Mouse (Mus musculus) heart, embryonic 12.5 days (tissue): ENCODE measurements at regions not wholly inside any gene's neighbourhood (a gene's known extent, or its start where the extent isn't known, plus 50 kb on each side); places are given as distances from the start of the nearest gene placed in this dataset.

Experiments used
- ATAC-seq: fragments of 200-750 bp; cut with Nextera tagmentation; 2 replicates; pipeline ENCODE4 v1.8.0; 2017; ENCODE audit warnings: moderate TSS enrichment, moderate library complexity; ENCODE audit not compliant: insufficient number of reproducible peaks, low FRiP score
- H3K27ac ChIP-seq: fragments of 300-500 bp; sonication (generic); 2 replicates; pipeline ENCODE4 v1.5.1; 2016; ENCODE audit warnings: mild to moderate bottlenecking, moderate library complexity; ENCODE audit not compliant: poor library complexity, severe bottlenecking
- H3K27me3 ChIP-seq: fragments of 300-500 bp; sonication (generic); replicated peaks from 2 replicates; pipeline ENCODE4 v1.6.1; 2016; ENCODE audit warnings: mild to moderate bottlenecking, moderate library complexity
- H3K36me3 ChIP-seq: fragments of 300-500 bp; sonication (generic); 2 replicates; pipeline ENCODE4 v1.6.1; 2016; ENCODE audit warnings: mild to moderate bottlenecking, moderate library complexity
- H3K4me1 ChIP-seq: fragments of 300-500 bp; sonication (generic); replicated peaks from 2 replicates; pipeline ENCODE4 v1.6.1; 2016; ENCODE audit warnings: mild to moderate bottlenecking
- H3K4me2 ChIP-seq: fragments of 300-500 bp; sonication (generic); 2 replicates; pipeline ENCODE4 v1.6.1; 2016; ENCODE audit warnings: mild to moderate bottlenecking, moderate library complexity
- H3K4me3 ChIP-seq: fragments of 300-500 bp; sonication (generic); 2 replicates; pipeline ENCODE4 v1.5.1; 2016; ENCODE audit warnings: mild to moderate bottlenecking
- H3K9ac ChIP-seq: fragments of 300-500 bp; sonication (generic); 2 replicates; pipeline ENCODE4 v1.6.1; 2016; ENCODE audit warnings: mild to moderate bottlenecking, moderate library complexity
- H3K9me3 ChIP-seq: fragments of 300-500 bp; sonication (generic); replicated peaks from 2 replicates; pipeline ENCODE4 v1.6.1; 2016; ENCODE audit warnings: mild to moderate bottlenecking, moderate library complexity
- WGBS: fragments of 180-500 bp; shearing (Covaris S2); methylation state at CpG from one replicate; pipeline ENCODE4 v1.1.7; 2016; 5-methylcytosine and 5-hydroxymethylcytosine counted together

DNA sequence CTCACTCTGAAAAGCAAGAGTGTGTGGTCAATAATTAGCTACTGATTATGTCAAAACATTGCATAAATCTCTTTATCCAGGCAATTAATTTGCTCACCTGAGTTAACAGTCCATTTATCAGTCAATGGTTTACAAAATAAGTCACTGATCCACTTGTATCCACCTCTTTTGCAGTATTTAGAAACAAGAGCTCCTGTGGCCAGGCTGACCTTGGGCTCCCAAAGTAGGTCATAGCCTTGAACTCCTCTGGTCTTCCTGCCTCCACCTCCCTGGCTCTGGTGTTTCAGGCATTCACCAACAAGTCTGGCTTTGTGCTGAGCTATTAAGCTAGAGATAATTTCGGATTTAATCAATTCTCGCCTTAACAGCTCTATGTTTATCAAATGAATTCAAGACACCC is 675.8 kb upstream of the Tmem132c start:
- H3K27ac ChIP-seq = no peak overlapping the region
- H3K36me3 ChIP-seq = no peaks in the 10 kb centered on the region
- 57% methylated on average over 2 of the region's 2 CpGs for WGBS
- H3K27me3 ChIP-seq = no peaks in the 10 kb centered on the region
- H3K9me3 ChIP-seq = no peaks in the 10 kb centered on the region
- no peak overlapping the region for H3K4me3 ChIP-seq
- ATAC-seq = no peak
- no peak overlapping the region for H3K9ac ChIP-seq
- H3K4me1 ChIP-seq = no peaks in the 10 kb centered on the region
- H3K4me2 ChIP-seq = no peak overlapping the region

DNA sequence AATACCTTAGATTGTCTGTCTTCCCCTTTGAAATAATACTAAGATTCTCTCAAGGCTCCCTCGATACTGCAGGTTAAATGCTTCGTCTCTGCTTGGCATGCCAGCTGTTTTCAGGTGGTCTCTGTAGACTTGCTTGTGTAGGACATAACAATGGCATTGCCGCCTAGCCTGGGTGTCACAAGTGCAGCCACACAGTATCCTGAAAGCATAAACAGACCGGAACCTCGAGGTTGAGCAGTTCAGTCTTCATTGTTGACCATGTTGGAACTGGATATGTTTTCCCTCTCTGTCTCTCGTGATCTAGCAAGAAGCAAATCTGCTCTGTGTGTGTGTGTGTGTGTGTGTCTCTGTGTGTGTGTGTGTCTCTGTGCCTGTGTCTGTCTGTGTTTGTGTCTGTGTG is 675.4 kb upstream of the Tmem132c start:
- 68% methylated on average over 6 of the region's 6 CpGs for WGBS

GRCm38 (mm10) chr5:126573766-126574165 is 667.8 kb upstream of the Tmem132c start:
- H3K4me1 ChIP-seq = no peaks in the 10 kb centered on the region
- peaks cover 21% of the 10 kb centered on the region for H3K9me3 ChIP-seq
- no peak overlapping the region for H3K27ac ChIP-seq
- 58% methylated on average over 2 of the region's 2 CpGs for WGBS
- H3K36me3 ChIP-seq = no peaks in the 10 kb centered on the region
- no peak overlapping the region for H3K9ac ChIP-seq
- no peak for ATAC-seq
- no peaks in the 10 kb centered on the region for H3K27me3 ChIP-seq
- no peak overlapping the region for H3K4me2 ChIP-seq
- no peak overlapping the region for H3K4me3 ChIP-seq

More for the DNA sequence above, 675.4 kb upstream of the Tmem132c start:
- Histone ChIP-seq H3K9me3 (no peaks in the 10 kb centered on the region; the same call in 1 of the 2 replicates), H3K27ac (no peak overlapping the region), H3K4me3 (no peak overlapping the region), H3K36me3 (no peaks in the 10 kb centered on the region), H3K27me3 (no peaks in the 10 kb centered on the region), H3K9ac (no peak overlapping the region), H3K4me2 (no peak overlapping the region), H3K4me1 (no peaks in the 10 kb centered on the region)
- no peak for ATAC-seq

- Histone ChIP-seq H3K9ac (no peak overlapping the region), H3K4me2 (no peak overlapping the region), H3K27ac (no peak overlapping the region), H3K9me3 (peaks cover 19% of the 10 kb centered on the region), H3K4me1 (no peaks in the 10 kb centered on the region), H3K36me3 (no peaks in the 10 kb centered on the region), H3K4me3 (no peak overlapping the region), H3K27me3 (no peaks in the 10 kb centered on the region)
- WGBS = 65% methylated on average over 12 of the region's 12 CpGs
- ATAC-seq = no peak
These were observed 643.8 kb upstream of the Tmem132c start for GRCm38 (mm10) chr5:126597786-126598330.

- H3K9ac ChIP-seq = no peak overlapping the region
- peaks cover 19% of the 10 kb centered on the region for H3K9me3 ChIP-seq
- no peaks in the 10 kb centered on the region for H3K27me3 ChIP-seq
- H3K36me3 ChIP-seq = no peaks in the 10 kb centered on the region
- ATAC-seq = no peak
- no peak overlapping the region for H3K4me3 ChIP-seq
- H3K4me2 ChIP-seq = no peak overlapping the region
- no peaks in the 10 kb centered on the region for H3K4me1 ChIP-seq
- H3K27ac ChIP-seq = no peak overlapping the region
- 76% methylated on average over 5 of the region's 5 CpGs for WGBS
These were observed 642.0 kb upstream of the Tmem132c start for GRCm38 (mm10) chr5:126599561-126599960.

- no peak overlapping the region for H3K4me2 ChIP-seq
- no peak for ATAC-seq
- no peak overlapping the region for H3K4me3 ChIP-seq
- H3K9me3 ChIP-seq = peaks cover 3% of the 10 kb centered on the region; the same call in 1 of the 2 replicates
- WGBS = 71% methylated on average over 5 of the region's 5 CpGs
- H3K9ac ChIP-seq = no peak overlapping the region
- no peaks in the 10 kb centered on the region for H3K27me3 ChIP-seq
- H3K27ac ChIP-seq = no peak overlapping the region
- no peaks in the 10 kb centered on the region for H3K36me3 ChIP-seq
- no peaks in the 10 kb centered on the region for H3K4me1 ChIP-seq
These were observed 634.9 kb upstream of the Tmem132c start for GRCm38 (mm10) chr5:126606756-126607155.

GRCm38 (mm10) chr5:126612571-126612970 is 629.0 kb upstream of the Tmem132c start:
- H3K27me3 ChIP-seq = no peaks in the 10 kb centered on the region
- no peak overlapping the region for H3K9ac ChIP-seq
- H3K36me3 ChIP-seq = no peaks in the 10 kb centered on the region
- WGBS = 74% methylated on average over 4 of the region's 4 CpGs
- H3K4me2 ChIP-seq = no peak overlapping the region
- H3K27ac ChIP-seq = no peak overlapping the region
- no peaks in the 10 kb centered on the region for H3K4me1 ChIP-seq
- ATAC-seq = no peak
- peaks cover 2% of the 10 kb centered on the region; the same call in 1 of the 2 replicates for H3K9me3 ChIP-seq
- H3K4me3 ChIP-seq = no peak overlapping the region

DNA sequence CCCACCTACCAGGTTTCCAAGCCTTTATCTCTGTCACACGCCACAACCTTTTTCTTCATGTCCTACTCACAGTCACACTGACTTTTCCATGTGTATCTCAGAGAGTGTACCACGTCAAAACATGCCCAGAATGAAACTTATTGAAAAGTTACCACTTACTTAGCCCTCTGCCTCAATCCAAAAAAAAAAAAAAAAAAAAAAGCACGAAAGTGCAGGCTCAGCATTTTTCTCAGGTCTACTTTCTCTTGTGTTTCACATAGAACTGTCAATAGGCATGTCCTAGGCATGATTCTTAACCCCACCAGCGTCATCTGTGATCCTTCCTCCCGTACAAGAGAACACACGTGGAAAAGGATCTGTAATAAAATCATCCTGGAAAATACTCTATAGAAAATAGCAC is 619.1 kb upstream of the Tmem132c start:
- Histone ChIP-seq H3K4me3 (no peak overlapping the region), H3K27ac (no peak overlapping the region), H3K4me2 (no peak overlapping the region), H3K36me3 (no peaks in the 10 kb centered on the region), H3K27me3 (no peaks in the 10 kb centered on the region), H3K4me1 (no peaks in the 10 kb centered on the region), H3K9ac (no peak overlapping the region), H3K9me3 (peaks cover 6% of the 10 kb centered on the region; the same call in 1 of the 2 replicates)
- no peak for ATAC-seq
- WGBS = 65% methylated on average over 6 of the region's 6 CpGs

DNA sequence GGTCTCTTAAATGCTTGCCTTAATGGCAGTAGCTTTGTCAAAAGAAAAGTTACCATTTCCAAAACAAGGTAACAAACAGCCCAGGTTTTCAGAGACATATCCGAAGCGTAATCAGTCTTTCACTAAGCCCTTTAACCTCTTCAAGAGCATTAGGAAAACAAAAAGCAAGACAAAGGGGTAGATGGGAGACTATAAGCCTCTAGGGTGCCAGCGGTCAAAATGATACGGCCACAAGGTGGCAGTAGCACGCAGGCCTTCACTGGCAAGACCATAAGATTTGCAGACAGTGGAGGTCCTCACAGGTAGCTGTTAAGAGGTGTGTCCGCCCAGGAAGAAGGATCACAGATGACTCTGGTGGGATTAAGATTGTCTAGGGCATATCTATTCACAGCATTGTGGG is 618.4 kb upstream of the Tmem132c start:
- no peaks in the 10 kb centered on the region for H3K27me3 ChIP-seq
- ATAC-seq = no peak
- H3K36me3 ChIP-seq = no peaks in the 10 kb centered on the region
- H3K9ac ChIP-seq = no peak overlapping the region
- H3K4me2 ChIP-seq = no peak overlapping the region
- no peaks in the 10 kb centered on the region for H3K4me1 ChIP-seq
- 10% methylated on average over 6 of the region's 6 CpGs for WGBS
- peaks cover 6% of the 10 kb centered on the region; the same call in 1 of the 2 replicates for H3K9me3 ChIP-seq
- H3K4me3 ChIP-seq = no peak overlapping the region
- no peak overlapping the region for H3K27ac ChIP-seq

GRCm38 (mm10) chr5:126629826-126630225 is 611.8 kb upstream of the Tmem132c start:
- Histone ChIP-seq H3K4me3 (no peak overlapping the region), H3K9me3 (no peaks in the 10 kb centered on the region), H3K4me1 (no peaks in the 10 kb centered on the region), H3K36me3 (no peaks in the 10 kb centered on the region), H3K9ac (no peak overlapping the region), H3K27ac (no peak overlapping the region), H3K27me3 (no peaks in the 10 kb centered on the region; the same call in 1 of the 2 replicates), H3K4me2 (no peak overlapping the region)
- WGBS = 34% methylated on average over 2 of the region's 2 CpGs
- ATAC-seq = no peak

- Histone ChIP-seq H3K4me2 (no peak overlapping the region), H3K36me3 (no peaks in the 10 kb centered on the region), H3K9ac (no peak overlapping the region), H3K4me3 (no peak overlapping the region), H3K9me3 (no peaks in the 10 kb centered on the region; the same call in 1 of the 2 replicates), H3K27me3 (no peaks in the 10 kb centered on the region), H3K4me1 (no peaks in the 10 kb centered on the region; the same call in 1 of the 2 replicates), H3K27ac (no peak overlapping the region)
- no peak for ATAC-seq
- WGBS = 44% methylated on average over 7 of the region's 7 CpGs
These were observed 591.2 kb upstream of the Tmem132c start for GRCm38 (mm10) chr5:126650415-126650814.

DNA sequence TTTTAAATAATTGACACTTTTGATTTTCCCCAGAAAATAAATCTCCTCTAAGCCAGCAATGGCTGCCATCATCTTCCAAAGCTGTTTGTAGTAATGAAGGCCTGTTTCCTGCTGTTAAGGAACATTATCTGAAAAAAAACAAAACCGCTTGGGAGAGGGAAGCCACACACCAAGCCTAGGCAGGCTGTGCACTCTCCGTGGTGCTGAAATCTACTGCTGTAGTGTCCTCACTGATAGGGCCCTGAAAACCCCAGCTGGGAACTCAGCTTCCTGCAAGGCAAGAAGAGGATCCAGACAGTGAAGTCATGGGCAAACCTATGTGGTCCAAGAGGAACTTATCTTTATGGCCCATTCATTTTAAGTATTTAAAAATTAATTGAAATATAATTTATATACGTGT is 590.2 kb upstream of the Tmem132c start:
- Histone ChIP-seq H3K4me2 (no peak overlapping the region), H3K36me3 (no peaks in the 10 kb centered on the region), H3K9ac (no peak overlapping the region), H3K4me1 (no peaks in the 10 kb centered on the region; the same call in 1 of the 2 replicates), H3K9me3 (no peaks in the 10 kb centered on the region; the same call in 1 of the 2 replicates), H3K4me3 (no peak overlapping the region), H3K27ac (no peak overlapping the region), H3K27me3 (no peaks in the 10 kb centered on the region)
- peak; percentile 86 for ATAC-seq
- whole genome bisulfite sequencing = 15% methylated on average over 3 of the region's 3 CpGs
